Mouse (Mus musculus) heart, postnatal 0 days (tissue): ENCODE data around the gene Rnaset2b. TPM values are rescaled to one million over a fixed set of nuclear protein-coding genes. Genes with fewer than 3 reads are reported as not detected.
"Not testable (repeated sequence)": the region's sequence is repeated elsewhere in the genome, so short reads cannot be mapped to it uniquely, and the experiment has no call there.

Experiments
- ATAC-seq: fragments of 200-750 bp; cut with Nextera tagmentation; 2 replicates; pipeline ENCODE4 v1.8.0; 2017; ENCODE audit warnings: low read depth, moderate number of reproducible peaks, moderate library complexity; ENCODE audit not compliant: insufficient read depth
- DNase-seq: peaks from one replicate; pipeline ENCODE4 v3.0.0-alpha.2; 2016; ENCODE audit warnings: low spot score
- H3K27ac ChIP-seq: fragments of 300-500 bp; sonication (generic); 2 replicates; pipeline ENCODE4 v1.5.1; 2014; ENCODE audit warnings: low read depth, mild to moderate bottlenecking
- H3K27me3 ChIP-seq: fragments of 300-500 bp; sonication (generic); 2 replicates; pipeline ENCODE4 v1.6.1; 2014; ENCODE audit warnings: low read length, mixed read lengths; ENCODE audit not compliant: control insufficient read depth, insufficient read depth
- H3K36me3 ChIP-seq: fragments of 300-500 bp; sonication (generic); replicated peaks from 2 replicates; pipeline ENCODE4 v1.6.1; 2014; ENCODE audit warnings: low read length, mixed read lengths; ENCODE audit not compliant: control insufficient read depth, insufficient read depth
- H3K4me1 ChIP-seq: fragments of 300-500 bp; sonication (generic); 2 replicates; pipeline ENCODE4 v1.6.1; 2014; ENCODE audit warnings: antibody characterized with exemption; ENCODE audit not compliant: control insufficient read depth, insufficient read depth
- H3K4me2 ChIP-seq: fragments of 300-500 bp; sonication (generic); 2 replicates; pipeline ENCODE4 v1.6.1; 2014; ENCODE audit warnings: low read depth, mild to moderate bottlenecking, low read length, moderate library complexity
- H3K4me3 ChIP-seq: fragments of 300-500 bp; sonication (generic); 2 replicates; pipeline ENCODE4 v1.5.1; 2014; ENCODE audit warnings: low read depth, low read length
- H3K9ac ChIP-seq: fragments of 300-500 bp; sonication (generic); replicated peaks from 2 replicates; pipeline ENCODE4 v1.6.1; 2014; ENCODE audit warnings: low read depth, low read length, mixed read lengths
- H3K9me3 ChIP-seq: fragments of 300-500 bp; sonication (generic); replicated peaks from 2 replicates; pipeline ENCODE4 v1.6.1; 2016; ENCODE audit warnings: low read length; ENCODE audit not compliant: control insufficient read depth
- WGBS: fragments of 180-500 bp; shearing (Covaris S2); extraction: QIAGEN DNeasy Blood & Tissue Kit; methylation state at CpG from one replicate; pipeline ENCODE4 v1.1.7; 2014; 5-methylcytosine and 5-hydroxymethylcytosine counted together
- polyA plus RNA-seq: library from polyadenylated mRNA; unstranded; fragments of >200 nt; fragmentation: Nextera tagmentation; extraction: Ambion mirVana; gene quantifications from 2 replicates; pipeline ENCODE4 v1.2.1, GENCODE M21; 2015
- total RNA-seq: library from RNA; depleted of rRNA; stranded (reverse); fragments of >200 nt; gene quantifications from 2 replicates; pipeline ENCODE4 v1.2.3, GENCODE M21; 2014; ENCODE audit warnings: low replicate concordance

The Rnaset2b gene
- total and polyA plus RNA-seq, 2 experiments from 2014 or later: 142 to 331 TPM

GRCm38 (mm10) chr17:6972836-6973396 lies 2.5 kb downstream of the Rnaset2b start:
- H3K27ac ChIP-seq, H3K9ac ChIP-seq, H3K4me3 ChIP-seq, H3K4me2 ChIP-seq, DNase-seq, H3K27me3 ChIP-seq, H3K36me3 ChIP-seq, ATAC-seq, H3K9me3 ChIP-seq, H3K4me1 ChIP-seq: not testable (repeated sequence)
- WGBS: 65% methylated on average over 4 of the region's 4 CpGs

DNA sequence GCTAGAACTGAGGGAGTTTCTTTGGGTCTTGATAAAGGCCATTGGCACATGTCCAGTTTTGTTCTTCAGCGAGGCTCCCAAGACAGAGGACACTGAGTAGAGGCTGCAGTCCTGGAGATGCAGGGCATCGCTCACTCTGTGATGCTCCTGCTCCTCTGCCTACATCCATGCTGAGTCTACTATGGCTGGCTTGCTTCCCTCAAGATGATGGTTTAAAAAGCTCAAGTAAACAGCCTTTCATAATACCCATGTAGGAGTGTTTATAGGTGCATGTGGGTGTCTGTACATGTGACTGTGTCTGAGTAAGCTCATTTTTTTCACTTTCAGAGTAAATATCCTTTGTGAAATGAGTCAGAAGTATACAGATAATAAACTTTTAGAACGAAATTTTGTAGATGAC lies 4.6 kb downstream of the Rnaset2b start:
- H3K4me1 ChIP-seq, H3K27me3 ChIP-seq, H3K4me2 ChIP-seq, H3K4me3 ChIP-seq, DNase-seq, H3K9me3 ChIP-seq, H3K36me3 ChIP-seq, H3K27ac ChIP-seq, ATAC-seq, H3K9ac ChIP-seq: not testable (repeated sequence)
- 49% methylated on average over 3 of the region's 3 CpGs for WGBS

GRCm38 (mm10) chr17:6978287-6979248 lies 8.1 kb downstream of the Rnaset2b start, which contains the start of gene Gm49721:
TSS of gene Gm49721 (plus strand) at chr17:6978904.
- H3K9me3 ChIP-seq, H3K27me3 ChIP-seq, H3K36me3 ChIP-seq, H3K4me1 ChIP-seq, DNase-seq: not testable (repeated sequence)
- ATAC-seq: peak; percentile 98
- peak within 1 kb of the TSS; percentile 60 for H3K4me3 ChIP-seq
- H3K9ac ChIP-seq: peak within 1 kb of the TSS; percentile 61
- peak within 1 kb of the TSS; percentile 62 for H3K4me2 ChIP-seq
- under 1% methylated on average over 34 of the region's 68 CpGs for WGBS
- H3K27ac ChIP-seq: peak within 1 kb of the TSS; percentile 72

DNA sequence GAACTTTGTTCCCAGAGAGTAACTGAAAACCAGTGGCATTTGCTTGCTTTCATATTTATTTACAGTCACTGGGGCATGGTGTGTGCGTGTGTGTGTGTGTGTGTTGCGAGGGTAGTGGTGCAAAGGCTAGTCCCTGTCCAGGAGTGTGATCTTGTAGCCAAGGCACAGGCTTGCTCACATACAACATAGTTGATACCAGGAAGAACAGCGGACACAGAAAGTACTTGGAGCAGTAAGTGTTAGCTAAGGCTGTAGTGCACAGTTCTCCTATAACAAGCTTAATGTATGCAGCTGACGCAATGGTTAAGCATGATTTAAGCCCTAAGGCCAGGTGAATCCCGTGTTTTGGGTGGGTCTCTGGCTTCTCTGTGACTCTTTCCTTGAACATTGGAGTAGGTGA lies 8.9 kb downstream of the Rnaset2b start:
- not testable (repeated sequence) for DNase-seq, H3K4me1 ChIP-seq, H3K9me3 ChIP-seq, ATAC-seq, H3K36me3 ChIP-seq, H3K27me3 ChIP-seq
- WGBS: 16% methylated on average over 4 of the region's 5 CpGs
- Histone ChIP-seq H3K4me3 (peak overlapping the region; percentile 60), H3K9ac (peak overlapping the region; percentile 61), H3K4me2 (peak overlapping the region; percentile 62), H3K27ac (peak overlapping the region; percentile 72)

DNA sequence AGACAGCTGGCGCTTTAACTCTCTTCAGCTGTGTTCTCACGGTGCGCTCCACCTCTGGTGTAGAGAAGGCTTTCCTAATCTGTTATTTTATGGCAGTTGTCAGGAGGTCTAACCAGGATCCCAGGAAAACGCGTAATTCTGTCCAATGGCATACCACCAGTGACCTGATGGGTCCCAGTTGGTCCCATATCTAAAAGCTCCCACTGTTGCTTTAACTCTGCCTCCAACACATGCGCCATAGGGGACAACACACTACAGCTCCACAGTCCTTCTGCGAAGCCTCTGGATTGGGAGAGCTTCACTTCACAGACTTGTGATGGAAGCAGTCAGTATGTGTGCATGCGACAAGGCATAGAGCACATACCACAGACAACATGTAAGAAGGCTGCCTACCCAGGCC lies 9.7 kb downstream of the Rnaset2b start:
- 95% methylated on average over 5 of the region's 8 CpGs for WGBS
- H3K9ac ChIP-seq, H3K4me2 ChIP-seq, H3K4me3 ChIP-seq, H3K27me3 ChIP-seq, ATAC-seq, H3K4me1 ChIP-seq, H3K9me3 ChIP-seq, H3K36me3 ChIP-seq, H3K27ac ChIP-seq, DNase-seq: not testable (repeated sequence)

DNA sequence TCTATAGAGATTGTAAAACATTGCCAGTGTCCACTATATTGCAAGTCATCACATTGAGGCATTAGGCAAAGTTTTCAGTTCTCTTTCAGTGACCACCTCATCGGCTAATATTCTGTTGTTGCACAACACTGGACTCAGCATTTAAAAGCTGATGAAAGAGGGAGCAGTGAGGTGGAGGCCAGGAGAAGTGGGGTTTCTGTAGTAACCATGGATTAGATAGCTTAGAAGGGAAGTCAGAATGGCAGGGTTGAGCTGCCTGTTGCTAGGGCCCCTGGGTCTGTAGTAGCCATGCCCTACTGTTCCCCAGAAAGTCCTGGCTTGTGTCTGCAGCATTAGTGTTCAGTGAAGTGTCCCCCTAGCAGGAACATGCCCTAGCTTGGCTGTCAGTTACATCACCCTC lies 15.7 kb downstream of the Rnaset2b start:
- not testable (repeated sequence) for ATAC-seq, H3K36me3 ChIP-seq
- 88% methylated on average over 1 of the region's 1 CpGs for WGBS

DNA sequence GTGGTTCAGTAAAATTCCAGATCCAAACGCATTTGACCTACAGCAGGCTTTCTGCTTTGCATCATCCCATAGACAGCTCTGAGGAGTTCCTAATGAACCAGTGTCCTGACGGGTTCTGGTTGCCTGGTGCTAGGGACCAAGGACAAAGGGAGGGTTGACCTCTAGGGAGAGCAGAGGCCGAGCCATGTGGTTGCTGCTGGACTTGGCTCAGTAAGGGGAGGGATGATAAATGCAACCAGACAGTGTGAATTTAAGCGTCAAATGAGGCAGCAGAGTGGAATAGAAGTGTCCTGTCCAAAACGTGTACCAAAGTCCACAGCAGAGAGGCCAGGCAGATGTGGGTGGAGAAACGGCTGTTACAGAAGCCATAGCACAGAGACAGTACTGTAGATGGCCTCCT lies 25.1 kb downstream of the Rnaset2b start:
- H3K4me1 ChIP-seq, H3K27ac ChIP-seq, H3K27me3 ChIP-seq, H3K9me3 ChIP-seq, H3K9ac ChIP-seq, H3K36me3 ChIP-seq, H3K4me3 ChIP-seq, DNase-seq, H3K4me2 ChIP-seq, ATAC-seq: not testable (repeated sequence)
- WGBS: no CpG with 5 or more reads among the region's 6 CpGs

More for the DNA sequence above, 15.7 kb downstream of the Rnaset2b start:
- H3K4me2 ChIP-seq, H3K27me3 ChIP-seq, H3K4me3 ChIP-seq, H3K27ac ChIP-seq, H3K9ac ChIP-seq, H3K9me3 ChIP-seq, H3K4me1 ChIP-seq, DNase-seq: not testable (repeated sequence)

DNA sequence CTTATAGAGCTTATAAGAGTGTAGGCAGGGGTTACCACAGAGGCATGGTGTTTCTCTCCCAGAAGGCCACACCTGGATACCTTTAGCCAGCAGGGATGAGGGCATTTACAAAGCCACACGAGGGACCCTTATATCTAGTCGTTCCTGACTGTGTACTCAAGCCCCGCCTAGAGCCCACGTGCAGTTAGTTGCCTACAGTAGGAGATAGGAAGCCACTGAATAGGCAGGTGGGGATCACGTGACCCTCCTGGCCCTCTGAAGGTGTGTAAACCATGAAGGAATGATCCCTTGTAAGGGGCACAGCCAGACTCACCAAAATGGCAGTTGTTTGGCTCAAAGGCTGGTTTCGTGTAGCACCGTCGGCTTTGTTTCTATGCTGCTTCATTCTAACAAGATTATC lies 26.4 kb downstream of the Rnaset2b start:
- not testable (repeated sequence) for ATAC-seq, H3K4me3 ChIP-seq, H3K27ac ChIP-seq, H3K36me3 ChIP-seq, H3K9me3 ChIP-seq, DNase-seq, H3K4me1 ChIP-seq, H3K27me3 ChIP-seq, H3K9ac ChIP-seq, H3K4me2 ChIP-seq
- 81% methylated on average over 8 of the region's 8 CpGs for WGBS
